ENCODE assay signal across 7 mouse cellular contexts in genomic region chr2:30392577-30393369, GRCm38 (mm10). TPM values are rescaled to one million over a fixed set of nuclear protein-coding genes. Genes with fewer than 3 reads are reported as not detected.
A peak's percentile ranks its signal among the peaks of the same experiment; 100 is the strongest.
DNase-seq lines count a peak whose midpoint lies in the region; ATAC-seq lines count a peak whose summit lies in the region.

No protein-coding gene starts in this region.

- H3K4me2 ChIP-seq in forebrain, embryonic 14.5 days (ENCODE audit: low read length): peak overlapping the region; percentile 99

- H3K9ac ChIP-seq in forebrain, embryonic 14.5 days (ENCODE audit: low read length): peak overlapping the region; percentile 89

- WGBS in forebrain, embryonic 14.5 days: under 1% methylated on average over 44 of the region's 54 CpGs

- H3K27me3 ChIP-seq in forebrain, embryonic 14.5 days (replicated peaks; ENCODE audit: control insufficient read depth, insufficient read depth, low read length): no peaks in the 10 kb centered on the region

- peaks cover 8% of the 10 kb centered on the region for H3K4me1 ChIP-seq in forebrain, embryonic 14.5 days (ENCODE audit: control insufficient read depth, insufficient read depth, low read length)

- DNase-seq in R1 (ENCODE audit: low read depth, low spot score): peak; percentile 90
- peak; percentile 57 for DNase-seq in cerebellum, adult 11 months
- DNase-seq in forebrain, embryonic 14.5 days (ENCODE audit: low spot score): peak; percentile 92
- DNase-seq in heart, postnatal 36 days: peak; percentile 72 to 83
- DNase-seq in layer of hippocampus, adult 18-20 months (ENCODE audit: low spot score in 2 of 2): peak; percentile 51 to 62
- peak; percentile 91 for DNase-seq in lung, postnatal 25 days (ENCODE audit: low spot score)
- peak; percentile 41 to 53 for DNase-seq in right cerebral cortex, postnatal 36 days (ENCODE audit: low spot score in 2 of 2)

- H3K9me3 ChIP-seq in forebrain, embryonic 14.5 days (replicated peaks; ENCODE audit: control insufficient read depth, low read length): no peaks in the 10 kb centered on the region

- peak overlapping the region; percentile 81 for H3K4me3 ChIP-seq in forebrain, embryonic 14.5 days (ENCODE audit: low read depth, low read length)

- peak overlapping the region; percentile 87 for H3K27ac ChIP-seq in forebrain, embryonic 14.5 days (ENCODE audit: low read depth, low read length)

- H3K36me3 ChIP-seq in forebrain, embryonic 14.5 days (ENCODE audit: control insufficient read depth, insufficient read depth, low read length): peaks cover 24% of the 10 kb centered on the region

- peak; percentile 83 for ATAC-seq in forebrain, embryonic 14.5 days

- intact Hi-C loops in heart, postnatal 36 days (cut with DNase I): no loop called here

RNA-seq across cellular contexts. Expression of gene Dolpp1, which starts 0.7 kb away (rescaled TPM):
- polyA plus RNA-seq in forebrain, embryonic 14.5 days (2014; fragmentation: Nextera tagmentation; extraction: Ambion mirVana): 48.1 and 57.8 TPM in 2 replicates
- 1 to 10 TPM; 7.6 to 8.8 TPM for total RNA-seq in heart, postnatal 36 days (2021)
- 10 to 100 TPM; 21.9 to 26.3 TPM for total RNA-seq in layer of hippocampus, adult 18-20 months (2021)

RNA-seq across cellular contexts. Expression of gene Crat, which starts 22.8 kb away (rescaled TPM):
- 26.8 and 31.9 TPM in 2 replicates for polyA plus RNA-seq in forebrain, embryonic 14.5 days (2014; fragmentation: Nextera tagmentation; extraction: Ambion mirVana)
- 100 to 1,000 TPM; 496 to 534 TPM for total RNA-seq in heart, postnatal 36 days (2021)
- 10 to 100 TPM; 45.9 to 55.6 TPM for total RNA-seq in layer of hippocampus, adult 18-20 months (2021)

RNA-seq across cellular contexts. Expression of gene Ptpa, which starts 23.1 kb away (rescaled TPM):
- polyA plus RNA-seq in forebrain, embryonic 14.5 days (2014; fragmentation: Nextera tagmentation; extraction: Ambion mirVana): 66.6 and 88.4 TPM in 2 replicates
- total RNA-seq in heart, postnatal 36 days (2021): 10 to 100 TPM; 82.9 to 85.1 TPM
- total RNA-seq in layer of hippocampus, adult 18-20 months (2021): 100 to 1,000 TPM; 170 to 176 TPM

RNA-seq across cellular contexts. Expression of gene Miga2, which starts 28.7 kb away (rescaled TPM):
- polyA plus RNA-seq in forebrain, embryonic 14.5 days (2014; fragmentation: Nextera tagmentation; extraction: Ambion mirVana): 18.7 and 23.7 TPM in 2 replicates
- 10 to 100 TPM; 62.9 to 69.4 TPM for total RNA-seq in heart, postnatal 36 days (2021)
- total RNA-seq in layer of hippocampus, adult 18-20 months (2021): 100 to 1,000 TPM; 105 to 111 TPM

RNA-seq across cellular contexts. Expression of gene Sh3glb2, which starts 33.6 kb away (rescaled TPM):
- polyA plus RNA-seq in forebrain, embryonic 14.5 days (2014; fragmentation: Nextera tagmentation; extraction: Ambion mirVana): 106 and 123 TPM in 2 replicates
- total RNA-seq in heart, postnatal 36 days (2021): 10 to 100 TPM; 41.9 to 43.1 TPM
- total RNA-seq in layer of hippocampus, adult 18-20 months (2021): 100 to 1,000 TPM; 274 to 286 TPM

Comparison
In these comparisons a context has a peak if more than half of its experiments do, and no peak if none do; other contexts are left out.
1. Peak in every context shown above with its lines: DNase-seq, ATAC-seq, H3K4me3 ChIP-seq and H3K27ac ChIP-seq.
2. RNA of gene Crat, which starts 22.8 kb away (total RNA-seq): 496 to 534 TPM in heart, postnatal 36 days; 45.9 to 55.6 TPM in layer of hippocampus, adult 18-20 months; every median in the first group is over 4 times any median in the second.